Mouse (Mus musculus) intestine, embryonic 14.5 days (tissue): ENCODE data around the gene Il17d. TPM values are rescaled to one million over a fixed set of nuclear protein-coding genes. Genes with fewer than 3 reads are reported as not detected.

Source experiments
- ATAC-seq: fragments of 200-750 bp; cut with Nextera tagmentation; replicated peaks from 2 replicates; pipeline ENCODE4 v1.8.0; 2017; ENCODE audit warnings: low read depth, moderate number of reproducible peaks, moderate TSS enrichment, moderate library complexity; ENCODE audit not compliant: low FRiP score, low TSS enrichment
- DNase-seq: peaks from one replicate; pipeline ENCODE4 v3.0.0-alpha.2; 2018; ENCODE audit warnings: low spot score
- H3K27ac ChIP-seq: fragments of 300-500 bp; sonication (generic); 2 replicates; pipeline ENCODE4 v1.5.1; 2014; ENCODE audit warnings: low read depth, mild to moderate bottlenecking, control low read depth
- H3K27me3 ChIP-seq: fragments of 300-500 bp; sonication (generic); replicated peaks from 2 replicates; pipeline ENCODE4 v1.6.1; 2014; ENCODE audit warnings: low read length, control low read depth; ENCODE audit not compliant: control insufficient read depth, insufficient read depth
- H3K36me3 ChIP-seq: fragments of 300-500 bp; sonication (generic); 2 replicates; pipeline ENCODE4 v1.6.1; 2014; ENCODE audit warnings: low read length, control low read depth; ENCODE audit not compliant: control insufficient read depth, insufficient read depth
- H3K4me1 ChIP-seq: fragments of 300-500 bp; sonication (generic); replicated peaks from 2 replicates; pipeline ENCODE4 v1.6.1; 2014; ENCODE audit warnings: low read length, control low read depth, mixed read lengths; ENCODE audit not compliant: control insufficient read depth, insufficient read depth
- H3K4me2 ChIP-seq: fragments of 300-500 bp; sonication (generic); 2 replicates; pipeline ENCODE4 v1.6.1; 2014; ENCODE audit warnings: low read length
- H3K4me3 ChIP-seq: fragments of 300-500 bp; sonication (generic); 2 replicates; pipeline ENCODE4 v1.5.1; 2014; ENCODE audit warnings: low read depth, low read length, control low read depth, mixed read lengths
- H3K9ac ChIP-seq: fragments of 300-500 bp; sonication (generic); 2 replicates; pipeline ENCODE4 v1.6.1; 2014; ENCODE audit warnings: mild to moderate bottlenecking, low read length
- H3K9me3 ChIP-seq: fragments of 300-500 bp; sonication (generic); 2 replicates; pipeline ENCODE4 v1.6.1; 2016; ENCODE audit warnings: low read length, control low read depth; ENCODE audit not compliant: control insufficient read depth
- WGBS: fragments of 180-500 bp; shearing (Covaris S2); extraction: QIAGEN DNeasy Blood & Tissue Kit; methylation state at CpG from one replicate; pipeline ENCODE4 v1.1.7; 2014; 5-methylcytosine and 5-hydroxymethylcytosine counted together
- polyA plus RNA-seq: library from polyadenylated mRNA; unstranded; fragments of >200 nt; fragmentation: Nextera tagmentation; extraction: Ambion mirVana; gene quantifications from 2 replicates; pipeline ENCODE4 v1.2.1, GENCODE M21; 2014

Il17d gene
- polyA plus RNA-seq, 1 experiment from 2014 or later = 5.4 TPM

DNA sequence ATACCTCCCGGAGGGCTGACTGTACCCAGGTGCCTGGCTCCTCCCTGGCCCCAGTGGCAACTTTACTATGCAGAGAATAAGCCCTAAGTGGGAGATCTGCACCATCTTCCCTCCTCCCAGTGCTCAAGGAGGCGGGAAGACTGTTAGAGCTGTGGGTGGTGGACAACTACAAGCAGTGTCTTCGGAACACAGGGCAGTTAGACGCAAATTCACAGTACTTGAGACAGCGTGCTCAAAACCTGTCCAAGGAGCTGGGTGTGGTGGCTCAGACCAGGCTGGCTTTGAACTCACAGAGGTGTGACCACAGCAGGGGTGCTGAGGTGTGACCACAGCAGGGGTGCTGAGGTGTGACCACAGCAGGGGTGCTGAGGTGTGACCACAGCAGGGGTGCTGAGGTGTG, 29.9 kb downstream of the Il17d start:
- H3K27me3 ChIP-seq = no peaks in the 10 kb centered on the region
- no peaks in the 10 kb centered on the region for H3K9me3 ChIP-seq
- H3K4me3 ChIP-seq = no peak overlapping the region
- 88% methylated on average over 5 of the region's 5 CpGs for WGBS
- ATAC-seq (no peak), DNase-seq (no peak)
- no peaks in the 10 kb centered on the region for H3K4me1 ChIP-seq
- no peak overlapping the region for H3K4me2 ChIP-seq
- no peak overlapping the region for H3K27ac ChIP-seq
- H3K9ac ChIP-seq = no peak overlapping the region
- H3K36me3 ChIP-seq = peaks cover 7% of the 10 kb centered on the region; the same call in 1 of the 2 replicates

GRCm38 (mm10) chr14:57555471-57556070, 31.0 kb downstream of the Il17d start:
- DNase-seq (no peak), ATAC-seq (no peak)
- Histone ChIP-seq H3K4me1 (no peaks in the 10 kb centered on the region), H3K9me3 (no peaks in the 10 kb centered on the region), H3K27ac (no peak overlapping the region), H3K36me3 (no peaks in the 10 kb centered on the region), H3K9ac (no peak overlapping the region), H3K4me2 (no peak overlapping the region), H3K4me3 (no peak overlapping the region), H3K27me3 (no peaks in the 10 kb centered on the region)
- 85% methylated on average over 7 of the region's 7 CpGs for WGBS

DNA sequence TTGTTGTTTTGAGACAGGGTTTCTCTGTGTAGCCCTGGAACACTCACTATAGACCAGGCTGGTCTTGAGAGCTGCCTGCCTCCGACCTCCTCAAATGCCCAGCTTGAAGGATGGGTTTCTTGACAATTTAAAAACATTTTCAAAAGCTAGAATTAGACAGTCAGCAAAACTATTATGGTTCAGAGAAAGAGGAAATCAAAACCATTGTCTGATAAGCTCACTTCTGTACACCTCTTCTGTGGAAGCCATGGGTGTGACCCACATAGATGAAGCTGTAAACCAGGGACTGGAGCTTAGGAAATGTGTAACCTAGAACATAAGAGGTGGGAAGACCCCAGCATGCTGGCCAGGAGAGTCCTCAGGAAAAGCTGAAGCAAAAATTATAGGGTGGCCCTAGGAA, 32.3 kb downstream of the Il17d start:
- no peak overlapping the region for H3K27ac ChIP-seq
- H3K9me3 ChIP-seq = no peaks in the 10 kb centered on the region
- H3K27me3 ChIP-seq = no peaks in the 10 kb centered on the region
- DNase-seq = no peak
- H3K9ac ChIP-seq = no peak overlapping the region
- no peaks in the 10 kb centered on the region for H3K36me3 ChIP-seq
- no peak overlapping the region for H3K4me3 ChIP-seq
- no peaks in the 10 kb centered on the region for H3K4me1 ChIP-seq
- WGBS = 87% methylated on average over 1 of the region's 1 CpGs
- H3K4me2 ChIP-seq = no peak overlapping the region
- no peak for ATAC-seq

DNA sequence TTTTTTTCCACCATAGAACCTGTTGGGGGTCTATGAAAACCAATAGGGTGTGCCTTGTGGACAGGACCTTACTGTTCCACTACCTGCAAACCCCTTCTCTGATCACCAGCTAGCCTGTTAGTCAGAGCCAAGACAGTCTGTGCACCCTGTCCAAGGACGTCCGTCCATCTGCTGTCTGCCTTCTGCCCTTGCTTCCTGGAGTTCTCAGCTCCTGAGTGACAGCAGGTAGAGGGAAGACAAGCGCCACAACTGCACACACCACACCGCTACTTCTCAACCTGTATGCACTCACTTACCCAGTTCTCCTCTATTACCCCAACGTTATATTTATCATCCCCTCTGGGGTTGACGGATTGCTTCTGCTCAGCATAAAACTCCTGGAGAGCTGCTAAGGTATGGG, 41.0 kb downstream of the Il17d start:
- Histone ChIP-seq H3K4me2 (no peak overlapping the region), H3K4me1 (peaks cover 1% of the 10 kb centered on the region; the same call in 1 of the 2 replicates), H3K4me3 (no peak overlapping the region), H3K9me3 (no peaks in the 10 kb centered on the region), H3K9ac (no peak overlapping the region), H3K27me3 (no peaks in the 10 kb centered on the region), H3K36me3 (no peaks in the 10 kb centered on the region), H3K27ac (no peak overlapping the region)
- no peak for ATAC-seq
- WGBS = 83% methylated on average over 6 of the region's 6 CpGs
- DNase-seq = peak; percentile 46

DNA sequence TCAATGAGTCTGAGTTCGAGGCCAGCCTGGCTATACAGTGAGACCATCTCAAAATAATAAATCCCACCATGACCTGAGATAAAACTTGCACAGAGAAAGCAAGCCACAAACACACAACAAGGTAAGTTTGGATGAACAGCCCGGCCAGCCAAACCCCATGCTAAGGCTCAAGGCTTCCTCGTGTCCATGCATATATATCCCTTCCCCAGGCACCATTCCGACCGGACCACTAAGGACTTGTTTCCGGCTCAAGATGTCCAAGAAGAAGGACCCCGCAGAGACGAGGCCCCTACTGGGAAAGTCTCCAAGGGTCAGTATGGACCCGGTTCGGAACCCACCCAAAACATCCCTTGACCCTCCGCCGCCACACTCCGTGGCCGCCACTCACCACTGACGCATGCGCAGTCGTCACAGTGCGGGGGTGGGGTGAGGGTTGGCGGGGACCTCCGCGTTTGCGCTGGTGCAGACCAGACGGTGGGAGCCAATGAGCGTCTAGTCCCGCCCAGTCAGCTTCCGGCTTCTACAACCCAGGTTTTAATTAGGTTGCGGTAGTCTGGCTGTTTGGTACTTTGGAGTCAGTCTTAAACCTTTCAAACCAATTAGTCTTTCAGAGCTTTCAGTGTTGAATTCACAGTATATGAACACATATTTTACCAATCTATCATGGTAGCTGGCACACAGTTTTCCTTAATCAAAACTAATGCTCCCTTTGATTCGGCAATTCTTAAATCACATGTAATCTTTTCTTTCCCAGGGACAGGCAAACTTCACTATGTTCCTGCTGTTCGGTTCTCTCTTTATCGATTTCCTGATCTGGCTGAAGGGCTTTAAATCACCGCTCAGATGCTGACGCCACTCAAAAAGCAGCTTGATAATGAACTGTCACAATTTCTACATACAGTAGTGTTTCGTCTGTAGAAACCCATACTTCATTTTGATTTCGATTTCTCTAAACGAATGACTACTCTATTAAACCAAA, 46.9 kb downstream of the Il17d start, which contains the start of gene Eef1akmt1:
Eef1akmt1 (minus strand) TSS at position 458 of the 979 bp plus-strand sequence.
- Histone ChIP-seq H3K4me1 (peaks cover 4% of the 10 kb centered on the region; the same call in 1 of the 2 replicates), H3K9ac (peak within 1 kb of the TSS; percentile 65), H3K4me2 (peak within 1 kb of the TSS; percentile 62), H3K9me3 (no peaks in the 10 kb centered on the region), H3K36me3 (no peaks in the 10 kb centered on the region), H3K4me3 (peak within 1 kb of the TSS; percentile 56), H3K27ac (no peak within 1 kb of the TSS; the same call in 1 of the 2 replicates), H3K27me3 (no peaks in the 10 kb centered on the region)
- ATAC-seq = peak; percentile 97
- peak; percentile 98 for DNase-seq
- WGBS = 9% methylated on average over 35 of the region's 35 CpGs

DNA sequence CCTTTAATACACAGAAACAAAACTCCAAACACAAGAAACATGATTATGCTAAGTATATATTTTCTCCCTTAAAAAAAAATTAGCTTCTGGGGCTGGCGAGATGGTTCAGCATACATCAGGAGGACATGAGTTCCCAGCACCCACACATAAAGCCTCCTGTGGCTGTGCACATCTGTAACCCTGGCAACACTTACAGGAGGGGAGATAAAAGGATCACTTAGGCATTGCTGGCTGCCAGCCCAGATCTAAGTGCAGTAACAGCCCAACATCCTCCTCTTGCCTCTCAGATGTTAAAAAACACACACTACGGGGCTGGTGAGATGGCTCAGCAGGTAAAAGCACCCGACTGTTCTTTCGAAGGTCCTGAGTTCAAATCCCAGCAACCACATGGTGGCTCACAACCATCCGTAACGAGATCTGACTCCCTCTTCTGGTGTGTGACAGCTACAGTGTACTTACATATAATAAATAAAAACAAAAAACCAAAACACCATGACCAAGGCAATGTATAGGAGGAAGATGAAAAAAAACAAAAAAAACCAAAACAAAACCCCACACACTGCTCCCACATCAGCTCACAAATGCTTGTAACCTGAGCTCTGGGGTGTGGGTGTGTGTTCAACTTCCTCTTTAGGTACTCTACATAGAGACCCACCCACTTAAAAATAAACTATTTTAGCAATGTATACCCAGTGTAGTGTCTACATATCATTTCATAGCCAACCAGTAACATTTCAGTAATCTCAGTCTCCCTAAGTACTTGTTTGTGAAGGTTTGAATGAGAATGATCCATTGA, 50.4 kb downstream of the Il17d start:
- Histone ChIP-seq H3K4me2 (no peak overlapping the region), H3K27me3 (no peaks in the 10 kb centered on the region), H3K36me3 (peaks cover 10% of the 10 kb centered on the region; the same call in 1 of the 2 replicates), H3K9me3 (no peaks in the 10 kb centered on the region), H3K4me1 (peaks cover 4% of the 10 kb centered on the region; the same call in 1 of the 2 replicates), H3K9ac (no peak overlapping the region), H3K4me3 (no peak overlapping the region), H3K27ac (no peak overlapping the region)
- ATAC-seq (no peak), DNase-seq (no peak)
- WGBS = 85% methylated on average over 6 of the region's 6 CpGs

DNA sequence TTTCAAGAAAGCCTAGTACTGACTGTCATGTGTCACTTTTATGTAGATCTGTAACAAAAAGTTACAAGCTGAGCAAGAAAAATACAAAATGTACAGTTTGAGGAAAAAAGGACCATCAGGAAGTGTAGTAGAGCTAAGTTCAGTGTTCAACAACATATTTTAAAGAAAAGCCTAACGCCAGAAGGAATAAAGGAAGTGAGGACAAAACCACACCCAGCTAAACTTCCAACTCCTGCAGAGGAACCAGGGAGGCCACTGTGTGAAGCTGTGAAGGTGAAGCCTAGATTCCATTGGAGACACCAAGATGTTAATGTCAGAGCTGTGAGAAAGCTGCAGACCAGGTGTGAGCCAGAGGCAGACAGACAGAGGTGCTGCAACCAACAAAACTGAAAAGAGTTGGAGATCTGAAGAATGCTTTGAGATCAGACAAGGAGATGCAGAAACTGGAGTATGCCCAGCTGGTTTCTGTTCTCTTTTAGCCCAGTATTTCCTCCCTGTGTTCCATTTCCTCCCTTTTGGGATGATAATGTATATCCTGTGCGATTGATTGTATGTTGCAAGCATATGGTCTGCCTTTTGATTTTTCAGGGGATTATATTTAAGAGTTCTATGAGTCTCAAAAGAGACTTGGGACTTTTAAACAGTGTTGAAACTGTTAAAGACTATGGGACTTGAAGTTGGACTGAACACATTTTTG, 51.9 kb downstream of the Il17d start:
- no peak for DNase-seq
- Histone ChIP-seq H3K9me3 (no peaks in the 10 kb centered on the region), H3K4me3 (no peak overlapping the region), H3K9ac (no peak overlapping the region), H3K4me2 (no peak overlapping the region), H3K4me1 (no peaks in the 10 kb centered on the region), H3K27me3 (no peaks in the 10 kb centered on the region), H3K27ac (no peak overlapping the region), H3K36me3 (peaks cover 16% of the 10 kb centered on the region)
- ATAC-seq = no peak
- WGBS = 84% methylated on average over 2 of the region's 2 CpGs

GRCm38 (mm10) chr14:57591830-57592229, 67.3 kb downstream of the Il17d start:
- no peaks in the 10 kb centered on the region for H3K9me3 ChIP-seq
- 92% methylated on average over 3 of the region's 3 CpGs for WGBS
- peaks cover 80% of the 10 kb centered on the region for H3K36me3 ChIP-seq
- H3K27me3 ChIP-seq = no peaks in the 10 kb centered on the region
- H3K27ac ChIP-seq = no peak overlapping the region
- H3K4me2 ChIP-seq = no peak overlapping the region
- H3K4me1 ChIP-seq = no peaks in the 10 kb centered on the region
- no peak for ATAC-seq
- no peak for DNase-seq
- H3K9ac ChIP-seq = no peak overlapping the region
- H3K4me3 ChIP-seq = no peak overlapping the region
